24 mouse cellular contexts compared by ENCODE assay signal in the genomic region with DNA sequence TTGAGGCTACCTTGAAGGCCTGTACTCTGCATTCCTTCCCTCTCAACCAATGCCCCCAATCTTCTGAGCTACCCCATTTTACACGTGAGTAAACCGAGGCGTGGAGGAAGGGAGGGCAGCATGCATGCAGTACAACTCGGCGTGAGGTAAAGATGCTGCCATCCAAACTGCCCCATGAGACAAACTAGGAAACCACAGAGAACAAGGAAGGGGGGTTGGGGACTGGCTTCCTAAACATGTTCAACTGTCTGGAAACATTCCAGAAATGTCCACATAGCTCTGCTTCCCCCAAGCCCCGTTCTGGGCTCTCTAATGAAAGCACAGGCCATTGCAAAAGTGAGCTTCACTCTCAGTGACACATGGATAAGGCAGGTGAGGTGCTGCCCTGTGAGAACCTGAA. TPM values are rescaled to one million over a fixed set of nuclear protein-coding genes. Genes with fewer than 3 reads are reported as not detected.
DNase-seq lines count a peak whose midpoint lies in the region; ATAC-seq and TF ChIP-seq lines count a peak whose summit lies in the region.
"Had no signal": no experiment of that assay in that cellular context is flagged by ENCODE, and none has a peak within 500 bp of the region (broad histone marks: within the 10 kb centered on the region; RNA-seq: fewer than 3 reads in every experiment).

No protein-coding gene starts in this region.

- no peak overlapping the region for H3K27ac ChIP-seq in heart, embryonic 10.5 days
- H3K27ac ChIP-seq in intestine, embryonic 16.5 days (ENCODE audit: low read length), result 0 out of 2 replicates have a peak overlapping the region, but pooled peaks have one; percentile 2
- H3K27ac ChIP-seq in intestine, postnatal 0 days (ENCODE audit: low read depth, low read length), result no peak overlapping the region
- H3K27ac ChIP-seq in spleen, adult 2 months (ENCODE audit: insufficient read depth, low read length), result peak overlapping the region; percentile 51; the same call in 1 of the 2 replicates
- H3K27ac ChIP-seq: embryonic facial prominence, embryonic 15.5 days; hindbrain, embryonic 10.5 days; hindbrain, postnatal 0 days; limb, embryonic 13.5 days; liver, embryonic 14.5 days; midbrain, embryonic 15.5 days had no signal

- no peak for TF ChIP-seq CTCF in intestine, postnatal 0 days (IDR thresholded peaks at IDR 0.05; ENCODE audit: low read depth)
- no peak for TF ChIP-seq CTCF in spleen, adult 2 months (IDR thresholded peaks at IDR 0.05; ENCODE audit: extremely low read depth, insufficient read depth, insufficient read length, insufficient replicate concordance)

- TF ChIP-seq POLR2A in spleen, adult 2 months (IDR thresholded peaks at IDR 0.05; ENCODE audit: low read depth, low read length), result no peak

- H3K36me3 ChIP-seq in heart, embryonic 10.5 days, result peaks cover 10% of the 10 kb centered on the region; the same call in 1 of the 2 replicates
- no peaks in the 10 kb centered on the region for H3K36me3 ChIP-seq in intestine, embryonic 16.5 days (ENCODE audit: control insufficient read depth, insufficient read depth, low read length)
- no peaks in the 10 kb centered on the region for H3K36me3 ChIP-seq in intestine, postnatal 0 days (ENCODE audit: control insufficient read depth, insufficient read depth)
- H3K36me3 ChIP-seq in spleen, adult 2 months (ENCODE audit: control insufficient read depth, insufficient read depth, low read length), result no peaks in the 10 kb centered on the region
- H3K36me3 ChIP-seq: embryonic facial prominence, embryonic 15.5 days; hindbrain, embryonic 10.5 days; limb, embryonic 13.5 days; midbrain, embryonic 15.5 days had no signal

- peak; percentile 88 for DNase-seq in heart, adult 11 months
- no peak for DNase-seq in heart, embryonic 10.5 days (ENCODE audit: low spot score)
- DNase-seq in spleen, adult 2 months (ENCODE audit: low read depth in 1 of 2, low spot score in 2 of 2), result no peak
- no peak for DNase-seq in spleen, postnatal 14 days (ENCODE audit: low spot score in 2 of 2)
- no peak for DNase-seq in B cell, adult 2 months
- DNase-seq: adrenal gland, postnatal 36 days; cerebellum, adult 18-20 months; cerebellum, postnatal 25 days; kidney, adult 2 months; lung, postnatal 10 days; right cerebral cortex, postnatal 25 days; thymus, postnatal 14 days had no signal

- no peak overlapping the region for H3K4me2 ChIP-seq in intestine, embryonic 16.5 days (ENCODE audit: low read depth, low read length)
- H3K4me2 ChIP-seq in intestine, postnatal 0 days (replicated peaks; ENCODE audit: low read depth), result no peak overlapping the region
- H3K4me2 ChIP-seq: embryonic facial prominence, embryonic 15.5 days; limb, embryonic 13.5 days; midbrain, embryonic 15.5 days had no signal

- no peak overlapping the region for H3K9ac ChIP-seq in intestine, embryonic 16.5 days (ENCODE audit: low read depth, low read length)
- H3K9ac ChIP-seq in intestine, postnatal 0 days (ENCODE audit: low read depth, low read length), result no peak overlapping the region
- H3K9ac ChIP-seq: embryonic facial prominence, embryonic 15.5 days; limb, embryonic 13.5 days; liver, embryonic 14.5 days; midbrain, embryonic 15.5 days had no signal

- no peaks in the 10 kb centered on the region for H3K9me3 ChIP-seq in heart, embryonic 10.5 days
- H3K9me3 ChIP-seq in intestine, embryonic 16.5 days (ENCODE audit: control insufficient read depth, low read length), result no peaks in the 10 kb centered on the region
- no peaks in the 10 kb centered on the region for H3K9me3 ChIP-seq in intestine, postnatal 0 days (ENCODE audit: control insufficient read depth)
- H3K9me3 ChIP-seq: embryonic facial prominence, embryonic 15.5 days; hindbrain, embryonic 10.5 days; limb, embryonic 13.5 days; midbrain, embryonic 15.5 days had no signal

- H3K4me3 ChIP-seq in heart, embryonic 10.5 days, result no peak overlapping the region
- no peak overlapping the region for H3K4me3 ChIP-seq in intestine, embryonic 16.5 days (ENCODE audit: low read length)
- H3K4me3 ChIP-seq in intestine, postnatal 0 days (ENCODE audit: low read depth, low read length), result no peak overlapping the region
- H3K4me3 ChIP-seq in spleen, adult 2 months (ENCODE audit: extremely low read depth, insufficient read depth, insufficient read length), result no peak overlapping the region
- H3K4me3 ChIP-seq: embryonic facial prominence, embryonic 15.5 days; hindbrain, embryonic 10.5 days; limb, embryonic 13.5 days; midbrain, embryonic 15.5 days; myocyte had no signal

- no peak for ATAC-seq in intestine, embryonic 16.5 days
- no peak for ATAC-seq in intestine, postnatal 0 days
- ATAC-seq: forebrain, embryonic 16.5 days; hindbrain, postnatal 0 days; midbrain, embryonic 15.5 days had no signal

- 84% methylated on average over 6 of the region's 6 CpGs for WGBS in heart, embryonic 10.5 days
- 77% methylated on average over 6 of the region's 6 CpGs for WGBS in intestine, embryonic 16.5 days
- WGBS in intestine, postnatal 0 days, result 73% methylated on average over 6 of the region's 6 CpGs
- 26% methylated on average over 6 of the region's 6 CpGs for WGBS in spleen, adult 2 months

- H3K27me3 ChIP-seq in heart, embryonic 10.5 days (ENCODE audit: insufficient read depth, poor library complexity, severe bottlenecking), result no peaks in the 10 kb centered on the region
- no peaks in the 10 kb centered on the region for H3K27me3 ChIP-seq in intestine, embryonic 16.5 days (replicated peaks; ENCODE audit: control insufficient read depth, insufficient read depth, low read length)
- H3K27me3 ChIP-seq in intestine, postnatal 0 days (replicated peaks; ENCODE audit: control insufficient read depth, insufficient read depth, low read length), result no peaks in the 10 kb centered on the region
- H3K27me3 ChIP-seq in spleen, adult 2 months (ENCODE audit: control insufficient read depth, insufficient read depth, low read length), result no peaks in the 10 kb centered on the region
- H3K27me3 ChIP-seq: embryonic facial prominence, embryonic 15.5 days; midbrain, embryonic 15.5 days had no signal

- H3K4me1 ChIP-seq in heart, embryonic 10.5 days, result peaks cover 48% of the 10 kb centered on the region
- H3K4me1 ChIP-seq in intestine, embryonic 16.5 days (ENCODE audit: control insufficient read depth, insufficient read depth, low read length), result peaks cover 27% of the 10 kb centered on the region
- 0 out of 2 replicates have a peak, but pooled peaks cover 2% of the 10 kb centered on the region for H3K4me1 ChIP-seq in intestine, postnatal 0 days (replicated peaks; ENCODE audit: control insufficient read depth, insufficient read depth, low read length)
- H3K4me1 ChIP-seq in spleen, adult 2 months (ENCODE audit: control insufficient read depth, insufficient read depth, insufficient read length), result peaks cover 36% of the 10 kb centered on the region
- H3K4me1 ChIP-seq: midbrain, embryonic 15.5 days had no signal

RNA-seq across cellular contexts. Expression of a gene that starts 21.6 kb away (rescaled TPM):
- polyA plus RNA-seq in heart, embryonic 10.5 days (2016; fragmentation: Nextera tagmentation; extraction: Ambion mirVana), result 30.4 and 51.3 TPM in 2 replicates
- 13.9 and 14.6 TPM in 2 replicates for polyA plus RNA-seq in intestine, embryonic 16.5 days (2015; fragmentation: Nextera tagmentation; extraction: Ambion mirVana)
- polyA plus RNA-seq in intestine, postnatal 0 days (2015; fragmentation: Nextera tagmentation; extraction: Ambion mirVana), result 6.4 and 7.0 TPM in 2 replicates
- polyA plus RNA-seq in spleen, adult 2 months (2012; rRNA removed), result 20.1 and 21.6 TPM in 2 replicates

RNA-seq across cellular contexts. Expression of a gene that starts 44.4 kb away (rescaled TPM):
- not detected in 2 replicates for polyA plus RNA-seq in heart, embryonic 10.5 days (2016; fragmentation: Nextera tagmentation; extraction: Ambion mirVana)
- not detected in 2 replicates for polyA plus RNA-seq in intestine, embryonic 16.5 days (2015; fragmentation: Nextera tagmentation; extraction: Ambion mirVana)
- not detected in 2 replicates for polyA plus RNA-seq in intestine, postnatal 0 days (2015; fragmentation: Nextera tagmentation; extraction: Ambion mirVana)
- polyA plus RNA-seq in spleen, adult 2 months (2012; rRNA removed), result not detected in 2 replicates
- polyA plus RNA-seq: embryonic facial prominence, embryonic 15.5 days; forebrain, embryonic 16.5 days; hindbrain, embryonic 10.5 days; hindbrain, postnatal 0 days; kidney, adult 2 months; large intestine, adult 2 months; limb, embryonic 13.5 days; liver, embryonic 14.5 days; midbrain, embryonic 15.5 days; myocyte; neural tube, embryonic 14.5 days had no signal

Comparison
In these comparisons a context has a peak if more than half of its experiments do, and no peak if none do; other contexts are left out.
1. H3K27ac ChIP-seq: peak in intestine, embryonic 16.5 days (single experiment) and spleen, adult 2 months (single experiment); none in heart, embryonic 10.5 days (single experiment) and intestine, postnatal 0 days (single experiment).